Mouse (Mus musculus): ENCODE measurements around the gene Sult2b1. TPM values are rescaled to one million over a fixed set of nuclear protein-coding genes. Genes with fewer than 3 reads are reported as not detected.
A peak's percentile ranks its signal among the peaks of the same experiment; 100 is the strongest.

Gene Sult2b1
- 0.07 and 0.22 TPM in 2 replicates for polyA plus RNA-seq (2015; fragmentation: Nextera tagmentation; extraction: Ambion mirVana)

GRCm38 (mm10) chr7:45784524-45785372, at the start of gene Sult2b1:
Sult2b1 (minus strand) TSS chr7:45784669.
- no peak within 1 kb of the TSS for H3K27ac ChIP-seq (replicated peaks)
- H3K9ac ChIP-seq, result peak within 1 kb of the TSS; percentile 23; the same call in 1 of the 2 replicates
- peak within 1 kb of the TSS; percentile 72 for H3K4me2 ChIP-seq
- WGBS (ENCODE audit: insufficient replicate concordance), result 23% methylated on average over 20 of the region's 20 CpGs
- peaks cover 81% of the 10 kb centered on the region for H3K27me3 ChIP-seq
- H3K36me3 ChIP-seq (replicated peaks), result no peaks in the 10 kb centered on the region
- peaks cover 18% of the 10 kb centered on the region for H3K4me1 ChIP-seq (replicated peaks)
- no peak for ATAC-seq (ENCODE audit: insufficient read depth)
- H3K9me3 ChIP-seq (replicated peaks), result no peaks in the 10 kb centered on the region
- H3K4me3 ChIP-seq (replicated peaks), result peak within 1 kb of the TSS; percentile 56

DNA sequence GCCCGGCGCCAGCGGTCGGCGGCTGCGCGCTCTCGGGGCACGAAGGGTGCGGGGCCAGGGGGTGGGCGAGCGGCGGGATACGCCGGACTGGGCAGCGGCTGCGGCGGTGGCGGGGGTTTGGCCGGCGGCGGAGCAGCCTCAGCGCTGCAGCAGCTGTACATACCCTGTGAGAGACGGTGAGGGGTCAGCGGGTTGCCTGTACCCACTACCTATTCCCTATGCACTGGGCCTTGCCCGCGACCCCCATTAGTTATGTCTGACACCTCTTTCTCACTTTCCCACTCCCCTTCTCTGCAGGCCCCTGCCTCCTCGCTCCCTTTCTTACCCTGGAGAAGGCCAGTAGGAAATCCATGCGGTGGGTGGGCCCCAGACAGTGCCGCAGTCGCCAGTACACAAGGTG, 49.5 kb upstream of the Sult2b1 start:
- Histone ChIP-seq H3K9ac (no peak overlapping the region), H3K27me3 (peaks cover 71% of the 10 kb centered on the region), H3K9me3 (replicated peaks) (no peaks in the 10 kb centered on the region), H3K36me3 (replicated peaks) (no peaks in the 10 kb centered on the region; the same call in 1 of the 2 replicates), H3K4me2 (peak overlapping the region; percentile 52), H3K27ac (replicated peaks) (no peak overlapping the region), H3K4me3 (replicated peaks) (peak overlapping the region; percentile 37), H3K4me1 (replicated peaks) (peaks cover 39% of the 10 kb centered on the region)
- WGBS (ENCODE audit: insufficient replicate concordance), result 10% methylated on average over 31 of the region's 31 CpGs
- ATAC-seq (ENCODE audit: insufficient read depth), result no peak

DNA sequence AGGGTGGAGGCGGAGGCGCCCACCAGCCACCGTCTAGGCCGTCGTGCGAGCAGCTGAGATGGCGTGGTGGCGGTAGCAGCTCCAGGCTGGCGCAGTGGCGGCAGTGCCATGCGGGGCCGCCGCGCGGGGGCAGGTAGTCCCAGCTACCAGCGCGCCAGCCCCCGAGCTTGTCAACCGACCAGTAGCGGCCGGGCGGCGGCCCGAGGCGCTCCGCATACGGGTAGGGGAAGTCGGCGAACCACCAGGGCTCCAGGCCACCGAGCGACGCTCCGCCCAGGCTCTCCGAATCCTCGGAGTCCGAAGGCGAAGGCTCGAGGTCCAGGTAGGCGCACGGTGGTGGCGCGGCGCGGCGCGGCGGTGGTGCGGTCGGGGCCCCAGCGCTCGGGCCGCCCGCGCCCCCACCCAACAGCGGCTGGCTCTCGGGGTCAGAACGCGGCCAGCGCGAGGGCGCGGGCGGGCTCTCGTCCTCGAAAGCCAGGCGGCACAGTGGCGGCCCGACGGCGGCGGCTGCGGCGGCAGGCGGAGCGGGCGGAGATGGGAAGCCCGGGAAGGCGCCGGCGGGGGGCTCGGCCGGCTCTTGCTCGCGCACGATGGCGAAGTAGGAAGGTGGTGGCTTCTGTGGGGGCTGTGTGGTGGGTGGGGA, 48.8 kb upstream of the Sult2b1 start:
- 1% methylated on average over 86 of the region's 86 CpGs for WGBS (ENCODE audit: insufficient replicate concordance)
- Histone ChIP-seq H3K27ac (replicated peaks) (no peak overlapping the region), H3K4me2 (peak overlapping the region; percentile 52), H3K27me3 (peaks cover 71% of the 10 kb centered on the region), H3K9ac (no peak overlapping the region), H3K36me3 (replicated peaks) (peaks cover 4% of the 10 kb centered on the region), H3K4me3 (replicated peaks) (peak overlapping the region; percentile 37), H3K9me3 (replicated peaks) (no peaks in the 10 kb centered on the region), H3K4me1 (replicated peaks) (peaks cover 39% of the 10 kb centered on the region)
- ATAC-seq (ENCODE audit: insufficient read depth), result no peak

DNA sequence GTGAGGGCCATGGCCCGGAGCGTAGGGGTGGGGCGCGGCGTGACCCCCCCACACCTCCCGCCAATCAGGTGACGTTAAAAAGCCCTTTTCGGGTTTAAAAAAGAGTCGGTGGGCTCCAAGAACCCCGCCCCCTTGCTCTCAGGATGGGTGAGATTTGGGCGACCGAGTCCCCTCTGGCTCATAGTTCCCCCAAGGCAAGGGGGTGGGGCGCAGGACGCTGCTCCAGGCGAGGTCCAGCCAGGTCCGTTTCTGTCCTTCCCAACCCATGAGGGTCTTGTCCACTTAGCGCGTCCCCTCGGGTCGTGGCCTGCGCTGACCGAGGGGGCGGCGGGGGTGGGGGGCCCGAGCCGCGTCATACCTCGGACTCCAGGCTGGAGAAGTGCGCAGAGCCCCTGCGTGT, 48.0 kb upstream of the Sult2b1 start:
- 10% methylated on average over 30 of the region's 30 CpGs for WGBS (ENCODE audit: insufficient replicate concordance)
- Histone ChIP-seq H3K27ac (replicated peaks) (no peak overlapping the region), H3K9me3 (replicated peaks) (no peaks in the 10 kb centered on the region), H3K4me2 (peak overlapping the region; percentile 52), H3K36me3 (replicated peaks) (peaks cover 12% of the 10 kb centered on the region), H3K27me3 (peaks cover 65% of the 10 kb centered on the region), H3K4me3 (replicated peaks) (peak overlapping the region; percentile 37), H3K9ac (no peak overlapping the region), H3K4me1 (replicated peaks) (peaks cover 39% of the 10 kb centered on the region)
- ATAC-seq (ENCODE audit: insufficient read depth), result no peak

DNA sequence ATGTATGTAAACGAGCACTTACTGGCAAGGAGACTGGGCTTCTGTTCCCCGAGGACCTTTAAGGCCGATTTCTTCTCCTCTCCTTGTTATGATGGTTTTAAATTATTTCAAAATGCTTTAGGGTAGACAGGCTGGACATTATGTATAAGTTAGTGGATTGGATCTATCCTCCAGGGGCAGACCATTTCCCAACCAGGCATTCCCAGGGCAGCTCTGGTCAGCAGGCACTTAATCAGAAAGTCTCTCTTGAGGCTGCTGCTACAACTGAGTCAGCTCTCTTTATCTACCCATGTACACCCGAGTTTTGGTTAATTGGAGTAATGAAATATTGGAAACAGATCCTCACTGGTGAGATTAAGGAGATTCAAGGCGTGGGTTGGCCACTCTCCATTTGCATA, 46.7 kb upstream of the Sult2b1 start:
- no peak for ATAC-seq (ENCODE audit: insufficient read depth)
- no peak overlapping the region for H3K27ac ChIP-seq (replicated peaks)
- peaks cover 54% of the 10 kb centered on the region for H3K27me3 ChIP-seq
- peak overlapping the region; percentile 83 for H3K4me2 ChIP-seq
- no peaks in the 10 kb centered on the region for H3K9me3 ChIP-seq (replicated peaks)
- 14% methylated on average over 5 of the region's 5 CpGs for WGBS (ENCODE audit: insufficient replicate concordance)
- peaks cover 39% of the 10 kb centered on the region for H3K4me1 ChIP-seq (replicated peaks)
- H3K9ac ChIP-seq, result 0 out of 2 replicates have a peak overlapping the region, but pooled peaks have one; percentile 58
- H3K4me3 ChIP-seq (replicated peaks), result peak overlapping the region; percentile 79
- H3K36me3 ChIP-seq (replicated peaks), result peaks cover 25% of the 10 kb centered on the region

GRCm38 (mm10) chr7:45830427-45831127, 46.1 kb upstream of the Sult2b1 start, which contains the start of gene Grwd1:
Grwd1 (minus strand) TSS chr7:45830944.
- H3K36me3 ChIP-seq (replicated peaks), result peaks cover 31% of the 10 kb centered on the region
- peak within 1 kb of the TSS; percentile 83 for H3K4me2 ChIP-seq
- peaks cover 49% of the 10 kb centered on the region for H3K27me3 ChIP-seq
- under 1% methylated on average over 35 of the region's 35 CpGs for WGBS (ENCODE audit: insufficient replicate concordance)
- no peaks in the 10 kb centered on the region for H3K9me3 ChIP-seq (replicated peaks)
- ATAC-seq (ENCODE audit: insufficient read depth), result peak; percentile 72
- peak within 1 kb of the TSS; percentile 58 for H3K9ac ChIP-seq
- H3K4me3 ChIP-seq (replicated peaks), result peak within 1 kb of the TSS; percentile 79
- H3K4me1 ChIP-seq (replicated peaks), result peaks cover 39% of the 10 kb centered on the region
- H3K27ac ChIP-seq (replicated peaks), result no peak within 1 kb of the TSS

DNA sequence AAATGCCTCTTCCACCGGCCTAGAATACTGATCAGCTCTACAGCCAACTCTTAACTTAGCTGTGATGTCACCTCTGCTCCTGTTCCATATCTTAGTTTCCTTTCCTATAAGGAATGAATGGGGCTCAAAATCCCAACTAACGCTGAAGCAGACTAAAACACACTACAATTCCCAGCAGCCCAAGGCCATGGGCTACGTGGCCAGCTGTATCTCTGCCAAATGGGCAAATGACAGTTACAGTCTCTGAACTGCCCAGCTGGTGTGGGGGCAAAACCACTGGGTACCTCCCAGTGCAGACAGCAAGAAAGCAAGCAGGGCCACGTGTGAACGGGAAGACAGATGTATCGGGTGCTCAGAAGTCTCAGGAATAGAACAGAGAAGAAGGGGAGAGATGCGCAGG, 42.2 kb upstream of the Sult2b1 start:
- ATAC-seq (ENCODE audit: insufficient read depth), result no peak
- Histone ChIP-seq H3K36me3 (replicated peaks) (peaks cover 50% of the 10 kb centered on the region), H3K9me3 (replicated peaks) (no peaks in the 10 kb centered on the region), H3K27me3 (peaks cover 9% of the 10 kb centered on the region), H3K4me1 (replicated peaks) (peaks cover 20% of the 10 kb centered on the region), H3K4me2 (no peak overlapping the region), H3K9ac (no peak overlapping the region), H3K27ac (replicated peaks) (no peak overlapping the region), H3K4me3 (replicated peaks) (no peak overlapping the region)
- WGBS (ENCODE audit: insufficient replicate concordance), result 71% methylated on average over 7 of the region's 7 CpGs

DNA sequence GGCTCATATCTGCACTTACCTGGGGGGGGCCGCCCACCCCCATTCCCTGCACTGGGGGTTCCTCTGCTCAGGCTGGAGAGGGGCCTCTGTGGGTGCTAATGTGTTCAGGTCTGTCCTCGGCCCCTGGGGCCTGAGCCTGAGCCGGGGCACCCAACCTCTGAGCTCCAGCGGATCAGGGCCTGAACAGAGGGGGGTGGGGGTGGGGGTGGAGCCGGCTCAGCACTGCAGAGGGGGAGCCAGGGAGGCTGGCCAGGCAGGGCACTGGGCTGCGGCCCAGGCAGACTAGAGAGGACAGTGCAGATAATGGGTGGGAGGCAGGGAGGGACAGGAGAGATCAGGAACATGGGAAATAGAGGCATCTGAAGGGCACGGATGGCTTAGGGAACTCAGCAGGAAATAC, 40.1 kb upstream of the Sult2b1 start, which contains the start of gene Kcnj14:
Gene Kcnj14 (minus strand): TSS at position 185 of the 400 bp plus-strand sequence.
- peaks cover 50% of the 10 kb centered on the region for H3K36me3 ChIP-seq (replicated peaks)
- H3K9ac ChIP-seq, result no peak within 1 kb of the TSS
- ATAC-seq (ENCODE audit: insufficient read depth), result no peak
- H3K4me1 ChIP-seq (replicated peaks), result peaks cover 4% of the 10 kb centered on the region
- H3K4me3 ChIP-seq (replicated peaks), result no peak within 1 kb of the TSS
- no peaks in the 10 kb centered on the region for H3K9me3 ChIP-seq (replicated peaks)
- 57% methylated on average over 7 of the region's 7 CpGs for WGBS (ENCODE audit: insufficient replicate concordance)
- H3K4me2 ChIP-seq, result no peak within 1 kb of the TSS
- H3K27ac ChIP-seq (replicated peaks), result no peak within 1 kb of the TSS
- peaks cover 10% of the 10 kb centered on the region for H3K27me3 ChIP-seq

GRCm38 (mm10) chr7:45820913-45821312, 36.4 kb upstream of the Sult2b1 start:
- H3K9ac ChIP-seq, result no peak overlapping the region
- H3K4me2 ChIP-seq, result no peak overlapping the region
- H3K4me3 ChIP-seq (replicated peaks), result no peak overlapping the region
- no peaks in the 10 kb centered on the region for H3K4me1 ChIP-seq (replicated peaks)
- peaks cover 23% of the 10 kb centered on the region for H3K36me3 ChIP-seq (replicated peaks)
- peaks cover 21% of the 10 kb centered on the region for H3K27me3 ChIP-seq
- H3K27ac ChIP-seq (replicated peaks), result no peak overlapping the region
- H3K9me3 ChIP-seq (replicated peaks), result no peaks in the 10 kb centered on the region
- no peak for ATAC-seq (ENCODE audit: insufficient read depth)

DNA sequence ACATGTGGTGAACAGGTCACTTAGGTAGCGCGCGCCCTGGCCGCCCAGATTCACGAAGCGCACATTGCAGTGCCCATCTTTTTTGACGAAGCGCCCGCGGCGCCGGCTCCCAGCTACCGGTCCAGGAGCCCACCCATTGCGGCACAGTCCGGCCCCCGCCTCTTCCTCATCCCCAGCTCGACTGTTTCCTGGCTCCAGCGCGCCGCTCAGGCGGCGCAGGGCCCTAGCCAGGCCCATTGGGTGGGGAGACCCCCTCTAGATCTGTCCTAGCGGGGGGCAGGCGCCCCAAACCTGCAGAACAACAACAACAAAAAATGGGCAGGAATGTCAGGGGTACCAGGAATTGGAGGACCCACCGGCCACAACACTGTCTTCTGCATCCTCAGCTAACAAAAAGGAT, 35.4 kb upstream of the Sult2b1 start:
- H3K9ac ChIP-seq, result no peak overlapping the region

GRCm38 (mm10) chr7:45815984-45816351, 31.5 kb upstream of the Sult2b1 start:
- Histone ChIP-seq H3K27ac (replicated peaks) (no peak overlapping the region), H3K9ac (no peak overlapping the region), H3K4me1 (replicated peaks) (peaks cover 31% of the 10 kb centered on the region), H3K4me2 (no peak overlapping the region), H3K4me3 (replicated peaks) (no peak overlapping the region), H3K27me3 (peaks cover 21% of the 10 kb centered on the region), H3K36me3 (replicated peaks) (peaks cover 22% of the 10 kb centered on the region), H3K9me3 (replicated peaks) (no peaks in the 10 kb centered on the region)
- 51% methylated on average over 2 of the region's 2 CpGs for WGBS (ENCODE audit: insufficient replicate concordance)
- ATAC-seq (ENCODE audit: insufficient read depth), result no peak

More for the DNA sequence above, 35.4 kb upstream of the Sult2b1 start:
- ATAC-seq (ENCODE audit: insufficient read depth), result no peak
- Histone ChIP-seq H3K4me1 (replicated peaks) (peaks cover 6% of the 10 kb centered on the region), H3K4me3 (replicated peaks) (no peak overlapping the region), H3K9me3 (replicated peaks) (no peaks in the 10 kb centered on the region), H3K27me3 (peaks cover 21% of the 10 kb centered on the region), H3K4me2 (peak overlapping the region; percentile 18; the same call in 1 of the 2 replicates), H3K27ac (replicated peaks) (no peak overlapping the region), H3K36me3 (replicated peaks) (peaks cover 12% of the 10 kb centered on the region)
- 14% methylated on average over 25 of the region's 25 CpGs for WGBS (ENCODE audit: insufficient replicate concordance)

Data from liver, embryonic 15.5 days (tissue).